Mouse (Mus musculus): Measurements from ENCODE around the gene Tsc2. TPM values are rescaled to one million over a fixed set of nuclear protein-coding genes. Genes with fewer than 3 reads are reported as not detected.

The Tsc2 gene
- polyA plus RNA-seq, 1 experiment from 2014 or later: 81.0 TPM

DNA sequence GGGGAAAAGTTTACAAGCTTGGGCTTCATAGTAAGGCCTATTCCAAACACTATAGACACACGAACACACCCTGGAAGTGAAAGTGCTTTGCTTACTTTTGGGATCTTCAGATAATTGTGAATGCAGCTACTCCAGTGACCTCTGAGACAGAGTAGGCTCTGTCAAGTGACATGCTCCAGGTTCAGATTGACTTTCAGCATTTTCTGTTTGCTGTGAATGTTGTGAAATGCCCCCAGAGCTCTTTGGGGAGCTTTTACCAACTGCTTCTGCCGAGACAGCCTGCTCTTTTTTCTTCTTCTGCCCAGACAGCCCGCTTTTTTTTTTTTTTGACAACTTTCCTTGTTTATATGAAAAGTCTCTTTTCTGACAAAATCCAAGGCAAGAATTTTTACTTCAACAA is 47.9 kb downstream of the Tsc2 start:
- Histone ChIP-seq H3K4me2 (no peak overlapping the region), H3K27me3 (no peaks in the 10 kb centered on the region), H3K4me3 (no peak overlapping the region), H3K4me1 (replicated peaks) (no peaks in the 10 kb centered on the region), H3K9me3 (no peaks in the 10 kb centered on the region), H3K36me3 (peaks cover 84% of the 10 kb centered on the region), H3K27ac (replicated peaks) (no peak overlapping the region), H3K9ac (no peak overlapping the region)
- WGBS: 80% methylated on average over 3 of the region's 3 CpGs
- no peak for ATAC-seq (ENCODE audit: low FRiP score, low read depth)

DNA sequence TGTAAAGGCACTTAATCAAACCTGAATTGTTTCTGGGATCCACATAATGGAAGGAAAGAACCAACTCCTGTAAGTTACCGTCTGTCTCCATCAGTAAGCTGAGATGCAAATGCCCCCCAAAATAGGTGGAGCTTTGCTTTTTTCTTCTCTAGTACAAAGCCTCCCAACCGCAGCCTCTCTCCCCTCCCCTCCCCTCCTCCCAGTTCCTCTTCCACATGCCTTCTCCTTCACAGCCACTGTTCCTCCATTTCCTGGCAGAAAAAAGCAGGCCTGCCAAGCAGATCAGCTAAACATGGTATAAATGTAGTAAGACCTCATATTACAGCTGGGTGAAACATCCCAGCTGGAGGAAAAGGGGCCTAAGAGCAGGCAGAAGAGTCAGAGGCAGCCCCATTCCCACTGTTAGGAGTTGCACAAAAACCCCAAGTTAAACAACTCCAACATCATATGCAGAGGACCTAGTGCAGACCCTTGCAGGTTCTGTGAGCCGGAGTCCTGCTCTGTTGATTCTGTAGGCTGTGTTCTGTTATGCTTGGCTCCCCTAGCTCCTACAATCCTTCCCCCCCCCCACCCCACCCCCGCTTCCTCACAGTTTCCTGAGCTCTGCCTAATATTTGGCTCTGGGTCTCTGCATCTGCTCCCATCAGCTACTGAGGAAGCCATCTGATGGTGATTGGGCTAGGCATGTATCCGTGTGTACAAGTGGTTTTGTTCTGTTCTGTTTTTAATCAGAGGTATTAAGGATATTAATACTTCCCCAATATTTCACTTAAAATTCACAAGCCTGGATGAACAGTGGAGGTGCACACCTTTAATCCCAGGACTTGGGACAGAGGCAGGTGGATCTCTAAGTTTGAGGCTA is 48.6 kb downstream of the Tsc2 start:
- H3K9me3 ChIP-seq: no peaks in the 10 kb centered on the region
- H3K4me2 ChIP-seq: no peak overlapping the region
- H3K27me3 ChIP-seq: no peaks in the 10 kb centered on the region
- H3K27ac ChIP-seq (replicated peaks): no peak overlapping the region
- no peak overlapping the region for H3K9ac ChIP-seq
- ATAC-seq (ENCODE audit: low FRiP score, low read depth): no peak
- WGBS: 67% methylated on average over 5 of the region's 5 CpGs
- no peaks in the 10 kb centered on the region for H3K4me1 ChIP-seq (replicated peaks)
- peaks cover 87% of the 10 kb centered on the region for H3K36me3 ChIP-seq
- no peak overlapping the region for H3K4me3 ChIP-seq

DNA sequence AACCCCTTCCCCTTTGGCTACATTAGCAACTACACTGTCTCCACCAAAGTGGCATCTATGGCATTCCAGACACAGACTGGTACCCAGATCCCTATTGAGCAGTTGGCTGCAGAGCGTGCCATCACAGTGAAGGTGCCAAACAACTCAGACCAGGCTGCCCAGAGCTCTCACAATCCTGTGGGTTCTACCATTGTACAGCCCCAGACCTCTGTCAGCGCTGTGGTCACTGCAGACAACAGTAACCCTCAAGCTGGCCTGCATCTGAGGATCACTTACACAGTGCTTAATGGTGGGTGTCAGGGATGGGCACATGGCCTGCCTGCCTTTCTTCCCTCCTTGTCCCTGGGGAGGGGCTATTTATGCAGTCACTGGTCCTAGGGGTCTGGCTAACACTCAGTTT is 52.1 kb downstream of the Tsc2 start:
- peaks cover 85% of the 10 kb centered on the region for H3K36me3 ChIP-seq
- H3K4me3 ChIP-seq: no peak overlapping the region
- H3K4me1 ChIP-seq (replicated peaks): no peaks in the 10 kb centered on the region
- H3K27me3 ChIP-seq: no peaks in the 10 kb centered on the region
- H3K4me2 ChIP-seq: no peak overlapping the region
- H3K9ac ChIP-seq: no peak overlapping the region
- WGBS: 95% methylated on average over 2 of the region's 2 CpGs
- H3K9me3 ChIP-seq: no peaks in the 10 kb centered on the region
- H3K27ac ChIP-seq (replicated peaks): no peak overlapping the region
- no peak for ATAC-seq (ENCODE audit: low FRiP score, low read depth)

DNA sequence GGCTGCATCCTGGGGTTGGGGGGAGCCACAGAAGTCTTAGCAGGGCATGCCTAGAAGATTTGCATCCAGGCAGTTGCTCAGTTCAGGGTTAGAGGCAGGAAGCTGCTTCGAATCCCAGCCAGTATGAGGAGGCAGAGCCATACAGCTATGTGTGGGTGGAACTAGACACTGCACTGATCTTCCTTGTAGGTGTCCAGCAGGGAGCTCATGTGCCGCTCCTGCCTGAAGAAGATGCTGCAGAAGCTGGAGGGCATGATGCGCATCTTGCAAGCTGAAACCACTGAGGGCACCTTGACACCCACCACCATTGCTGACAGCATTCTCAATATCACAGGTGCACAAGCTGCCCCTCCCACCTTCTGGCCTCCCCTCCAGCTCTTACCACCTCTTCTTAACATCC is 52.9 kb downstream of the Tsc2 start:
- no peaks in the 10 kb centered on the region for H3K9me3 ChIP-seq
- no peak overlapping the region for H3K4me3 ChIP-seq
- no peak overlapping the region for H3K9ac ChIP-seq
- no peak overlapping the region for H3K4me2 ChIP-seq
- no peak for ATAC-seq (ENCODE audit: low FRiP score, low read depth)
- H3K27ac ChIP-seq (replicated peaks): no peak overlapping the region
- H3K36me3 ChIP-seq: peaks cover 81% of the 10 kb centered on the region
- 97% methylated on average over 3 of the region's 3 CpGs for WGBS
- no peaks in the 10 kb centered on the region for H3K27me3 ChIP-seq
- no peaks in the 10 kb centered on the region for H3K4me1 ChIP-seq (replicated peaks)

DNA sequence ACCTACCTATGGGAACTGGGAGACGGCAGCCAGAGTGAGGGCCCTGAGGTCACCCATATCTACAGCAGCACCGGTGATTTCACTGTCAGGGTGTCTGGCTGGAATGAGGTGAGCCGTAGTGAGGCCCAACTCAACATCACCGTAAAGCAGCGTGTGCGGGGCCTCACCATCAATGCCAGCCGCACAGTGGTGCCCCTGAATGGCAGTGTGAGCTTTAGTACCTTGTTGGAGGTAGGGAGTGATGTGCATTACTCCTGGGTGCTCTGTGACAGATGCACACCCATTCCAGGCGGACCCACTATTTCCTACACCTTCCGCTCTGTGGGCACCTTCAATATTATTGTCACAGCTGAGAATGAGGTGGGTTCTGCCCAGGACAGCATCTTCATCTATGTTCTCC is 58.6 kb downstream of the Tsc2 start:
- Histone ChIP-seq H3K27ac (replicated peaks) (no peak overlapping the region), H3K36me3 (peaks cover 83% of the 10 kb centered on the region), H3K27me3 (no peaks in the 10 kb centered on the region), H3K4me1 (replicated peaks) (no peaks in the 10 kb centered on the region), H3K4me3 (no peak overlapping the region), H3K9me3 (no peaks in the 10 kb centered on the region), H3K4me2 (no peak overlapping the region), H3K9ac (no peak overlapping the region)
- 97% methylated on average over 9 of the region's 9 CpGs for WGBS
- no peak for ATAC-seq (ENCODE audit: low FRiP score, low read depth)

DNA sequence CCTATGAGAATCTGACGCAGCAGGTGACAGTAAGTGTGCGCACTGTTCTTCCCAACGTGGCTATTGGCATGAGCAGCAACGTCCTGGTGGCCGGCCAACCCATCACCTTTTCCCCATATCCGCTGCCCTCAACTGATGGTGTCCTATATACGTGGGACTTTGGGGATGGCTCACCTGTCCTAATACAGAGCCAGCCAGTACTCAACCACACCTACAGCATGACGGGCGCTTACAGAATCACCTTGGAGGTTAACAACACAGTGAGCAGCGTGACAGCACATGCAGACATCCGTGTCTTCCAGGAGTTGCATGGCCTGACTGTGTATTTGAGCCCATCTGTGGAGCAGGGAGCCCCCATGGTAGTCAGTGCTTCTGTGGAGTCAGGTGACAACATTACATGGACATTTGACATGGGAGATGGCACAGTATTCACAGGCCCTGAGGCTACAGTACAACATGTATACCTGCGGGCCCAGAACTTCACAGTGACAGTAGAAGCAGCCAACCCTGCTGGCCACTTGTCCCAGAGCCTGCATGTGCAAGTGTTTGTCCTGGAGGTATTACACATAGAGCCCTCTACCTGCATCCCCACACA is 59.7 kb downstream of the Tsc2 start:
- Histone ChIP-seq H3K27me3 (no peaks in the 10 kb centered on the region), H3K36me3 (peaks cover 78% of the 10 kb centered on the region), H3K27ac (replicated peaks) (no peak overlapping the region), H3K4me2 (no peak overlapping the region), H3K4me1 (replicated peaks) (no peaks in the 10 kb centered on the region), H3K9ac (no peak overlapping the region), H3K4me3 (no peak overlapping the region), H3K9me3 (no peaks in the 10 kb centered on the region)
- WGBS: 95% methylated on average over 12 of the region's 12 CpGs
- ATAC-seq (ENCODE audit: low FRiP score, low read depth): no peak

DNA sequence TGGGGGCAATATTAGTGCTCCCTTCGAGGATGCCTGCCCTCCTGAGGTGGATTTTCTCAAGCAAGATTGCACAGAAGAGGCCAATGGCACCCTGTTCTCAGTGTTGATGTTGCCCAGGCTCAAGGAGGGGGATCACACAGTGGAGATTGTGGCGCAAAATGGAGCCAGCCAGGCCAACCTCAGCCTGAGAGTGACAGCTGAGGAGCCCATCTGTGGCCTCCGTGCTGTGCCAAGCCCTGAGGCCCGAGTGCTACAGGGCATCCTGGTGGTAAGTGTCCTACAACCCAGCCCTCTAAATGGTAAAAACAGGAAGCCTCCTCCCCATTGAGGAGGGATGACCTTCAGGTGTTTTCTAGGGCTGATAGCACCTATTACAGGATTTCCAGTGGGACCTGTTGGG is 62.6 kb downstream of the Tsc2 start:
- Histone ChIP-seq H3K4me3 (no peak overlapping the region), H3K27ac (replicated peaks) (no peak overlapping the region), H3K9ac (no peak overlapping the region), H3K36me3 (peaks cover 70% of the 10 kb centered on the region), H3K27me3 (no peaks in the 10 kb centered on the region), H3K4me2 (no peak overlapping the region), H3K4me1 (replicated peaks) (no peaks in the 10 kb centered on the region), H3K9me3 (no peaks in the 10 kb centered on the region)
- WGBS: 87% methylated on average over 4 of the region's 4 CpGs
- ATAC-seq (ENCODE audit: low FRiP score, low read depth): no peak

DNA sequence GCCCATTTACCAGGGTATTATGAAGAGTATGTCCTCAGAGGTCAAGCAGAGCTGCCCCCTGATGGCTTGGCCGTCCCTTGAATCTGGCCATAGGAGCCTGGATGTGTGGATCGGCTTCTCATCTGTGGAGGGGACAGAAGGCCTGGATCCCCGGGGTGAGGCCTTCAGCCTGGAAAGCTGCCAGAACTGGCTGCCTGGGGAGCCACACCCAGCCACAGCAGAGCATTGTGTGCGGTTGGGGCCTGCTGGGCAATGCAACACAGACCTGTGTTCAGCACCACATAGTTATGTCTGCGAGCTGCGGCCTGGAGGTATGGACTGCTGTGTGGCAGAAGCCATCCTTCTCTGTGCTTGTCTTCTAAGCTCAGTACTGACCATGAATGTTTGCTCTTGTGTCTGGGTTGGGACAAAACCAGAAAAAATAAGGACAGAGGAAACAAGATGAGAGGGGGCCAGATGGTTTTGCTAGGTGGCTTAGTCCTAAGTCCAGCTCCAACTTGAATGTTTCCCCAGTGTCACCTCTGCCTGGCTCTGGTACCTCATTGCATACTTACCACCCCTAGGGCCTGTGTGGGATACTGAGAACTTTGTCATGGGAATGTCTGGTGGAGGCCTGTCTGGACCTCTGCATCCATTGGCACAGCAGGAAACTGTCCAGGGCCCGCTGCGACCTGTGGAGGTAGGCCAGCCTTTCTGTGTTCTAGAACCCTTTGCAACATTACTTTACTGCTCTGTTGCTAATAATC is 65.2 kb downstream of the Tsc2 start:
- WGBS: 65% methylated on average over 8 of the region's 8 CpGs
- H3K36me3 ChIP-seq: peaks cover 48% of the 10 kb centered on the region
- H3K4me3 ChIP-seq: no peak overlapping the region

DNA sequence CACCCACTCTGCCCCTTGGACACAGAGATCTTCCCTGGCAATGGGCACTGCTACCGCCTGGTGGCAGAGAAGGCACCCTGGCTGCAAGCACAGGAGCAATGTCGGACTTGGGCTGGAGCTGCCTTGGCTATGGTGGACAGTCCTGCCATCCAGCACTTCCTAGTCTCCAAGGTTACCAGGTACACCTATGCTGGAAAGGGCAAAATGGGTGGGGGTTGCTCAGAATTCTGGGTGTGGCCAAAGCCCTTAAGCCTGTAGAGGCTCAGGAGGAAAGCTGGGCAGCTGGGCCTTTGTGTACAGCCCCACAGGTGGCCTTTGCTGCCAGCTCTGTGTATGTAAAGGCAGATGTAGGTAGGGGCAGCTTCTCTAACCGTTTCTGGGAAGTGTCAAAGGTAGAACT is 66.6 kb downstream of the Tsc2 start:
- Histone ChIP-seq H3K27ac (replicated peaks) (no peak overlapping the region), H3K27me3 (no peaks in the 10 kb centered on the region), H3K4me1 (replicated peaks) (no peaks in the 10 kb centered on the region), H3K9me3 (no peaks in the 10 kb centered on the region), H3K9ac (no peak overlapping the region), H3K4me3 (no peak overlapping the region), H3K4me2 (no peak overlapping the region), H3K36me3 (peaks cover 33% of the 10 kb centered on the region)
- ATAC-seq (ENCODE audit: low FRiP score, low read depth): no peak
- WGBS: 78% methylated on average over 3 of the region's 3 CpGs

More for the DNA sequence above, 65.2 kb downstream of the Tsc2 start:
- Histone ChIP-seq H3K27ac (replicated peaks) (no peak overlapping the region), H3K9ac (no peak overlapping the region), H3K4me2 (no peak overlapping the region), H3K4me1 (replicated peaks) (no peaks in the 10 kb centered on the region), H3K27me3 (no peaks in the 10 kb centered on the region), H3K9me3 (no peaks in the 10 kb centered on the region)
- no peak for ATAC-seq (ENCODE audit: low FRiP score, low read depth)

DNA sequence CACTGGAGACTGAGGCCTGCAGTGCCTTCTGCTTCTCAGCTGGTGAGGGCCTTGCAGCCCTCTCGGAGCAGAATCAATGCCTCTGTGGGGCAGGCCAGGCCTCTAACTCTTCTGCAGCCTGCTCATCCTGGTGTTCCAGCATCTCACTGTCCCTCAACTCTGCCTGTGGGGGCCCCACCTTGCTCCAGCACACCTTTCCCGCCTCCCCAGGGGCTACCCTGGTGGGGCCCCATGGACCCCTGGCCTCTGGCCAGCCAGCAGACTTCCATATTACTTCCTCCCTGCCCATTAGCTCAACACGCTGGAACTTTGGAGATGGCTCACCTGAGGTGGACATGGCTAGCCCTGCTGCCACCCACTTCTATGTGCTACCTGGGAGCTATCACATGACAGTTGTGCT is 67.3 kb downstream of the Tsc2 start:
- Histone ChIP-seq H3K4me2 (no peak overlapping the region), H3K27me3 (no peaks in the 10 kb centered on the region), H3K4me3 (no peak overlapping the region), H3K27ac (replicated peaks) (no peak overlapping the region), H3K36me3 (peaks cover 27% of the 10 kb centered on the region), H3K9ac (no peak overlapping the region), H3K4me1 (replicated peaks) (peaks cover 3% of the 10 kb centered on the region; the same call in 1 of the 2 replicates), H3K9me3 (no peaks in the 10 kb centered on the region)
- ATAC-seq (ENCODE audit: low FRiP score, low read depth): no peak
- WGBS: 88% methylated on average over 3 of the region's 3 CpGs

DNA sequence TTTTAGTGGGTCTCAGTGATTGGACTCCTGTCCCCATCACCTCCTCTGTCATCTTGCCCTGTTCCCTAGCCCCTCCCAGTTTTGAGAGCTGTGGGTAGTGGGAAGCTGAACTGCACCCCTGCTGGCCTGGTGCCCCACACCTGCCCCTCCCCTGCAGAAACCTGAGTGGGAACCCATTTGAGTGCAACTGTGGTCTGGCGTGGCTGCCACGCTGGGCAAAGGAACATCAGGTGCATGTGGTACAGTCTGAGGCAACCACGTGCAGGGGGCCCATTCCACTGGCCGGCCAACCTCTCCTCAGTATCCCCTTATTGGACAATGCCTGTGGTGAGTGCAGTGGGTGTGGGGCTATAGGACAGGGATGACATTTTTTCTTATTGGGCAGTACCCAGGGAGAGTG is 68.0 kb downstream of the Tsc2 start:
- H3K9ac ChIP-seq: no peak overlapping the region
- H3K27me3 ChIP-seq: no peaks in the 10 kb centered on the region
- H3K9me3 ChIP-seq: no peaks in the 10 kb centered on the region
- ATAC-seq (ENCODE audit: low FRiP score, low read depth): no peak
- H3K4me3 ChIP-seq: no peak overlapping the region
- H3K27ac ChIP-seq (replicated peaks): no peak overlapping the region
- H3K4me1 ChIP-seq (replicated peaks): peaks cover 6% of the 10 kb centered on the region
- H3K36me3 ChIP-seq: peaks cover 21% of the 10 kb centered on the region
- no peak overlapping the region for H3K4me2 ChIP-seq
- 90% methylated on average over 4 of the region's 4 CpGs for WGBS

DNA sequence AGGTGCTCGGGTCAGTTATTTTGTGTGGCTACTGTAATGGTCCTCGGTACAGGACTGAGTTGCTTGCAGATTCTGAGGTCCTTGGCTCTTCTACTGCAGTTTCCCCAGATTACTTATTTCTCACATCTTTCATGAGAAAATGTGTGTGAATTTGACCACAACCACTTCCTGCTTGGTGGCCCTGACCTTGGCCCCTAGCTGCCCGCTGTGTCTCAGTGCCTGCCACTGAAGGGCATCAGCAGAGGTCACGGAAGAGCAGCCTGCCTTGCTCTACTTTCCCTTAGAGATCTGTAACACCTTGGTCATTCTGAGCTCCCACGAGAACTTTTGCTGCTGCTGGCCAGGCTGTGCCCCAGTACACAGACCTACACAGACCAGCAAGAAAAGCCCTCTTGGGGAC is 68.8 kb downstream of the Tsc2 start:
- Histone ChIP-seq H3K4me1 (replicated peaks) (peaks cover 14% of the 10 kb centered on the region), H3K36me3 (peaks cover 13% of the 10 kb centered on the region), H3K4me3 (no peak overlapping the region), H3K27me3 (no peaks in the 10 kb centered on the region), H3K27ac (replicated peaks) (no peak overlapping the region), H3K4me2 (no peak overlapping the region), H3K9me3 (no peaks in the 10 kb centered on the region), H3K9ac (no peak overlapping the region)
- no peak for ATAC-seq (ENCODE audit: low FRiP score, low read depth)
- WGBS: 84% methylated on average over 5 of the region's 5 CpGs

Data from hindbrain, embryonic 15.5 days (tissue).